Mouse (Mus musculus) intestine, postnatal 0 days (tissue): ENCODE results near the gene Rfesd. TPM values are rescaled to one million over a fixed set of nuclear protein-coding genes. Genes with fewer than 3 reads are reported as not detected.

Experiments
- ATAC-seq: fragments of 200-750 bp; cut with Nextera tagmentation; 2 replicates; pipeline ENCODE4 v1.8.0; 2017; ENCODE audit warnings: mild to moderate bottlenecking, moderate TSS enrichment, moderate library complexity
- H3K27ac ChIP-seq: fragments of 300-500 bp; sonication (generic); 2 replicates; pipeline ENCODE4 v1.5.1; 2014; ENCODE audit warnings: mild to moderate bottlenecking, low read depth, low read length, moderate library complexity
- H3K27me3 ChIP-seq: fragments of 300-500 bp; sonication (generic); replicated peaks from 2 replicates; pipeline ENCODE4 v1.6.1; 2014; ENCODE audit warnings: low read length, mixed read lengths; ENCODE audit not compliant: control insufficient read depth, insufficient read depth
- H3K36me3 ChIP-seq: fragments of 300-500 bp; sonication (generic); 2 replicates; pipeline ENCODE4 v1.6.1; 2014; ENCODE audit warnings: mild to moderate bottlenecking, moderate library complexity; ENCODE audit not compliant: control insufficient read depth, insufficient read depth
- H3K4me1 ChIP-seq: fragments of 300-500 bp; sonication (generic); replicated peaks from 2 replicates; pipeline ENCODE4 v1.6.1; 2014; ENCODE audit warnings: antibody characterized with exemption, low read length, mixed read lengths; ENCODE audit not compliant: control insufficient read depth, insufficient read depth
- H3K4me2 ChIP-seq: fragments of 300-500 bp; sonication (generic); replicated peaks from 2 replicates; pipeline ENCODE4 v1.6.1; 2014; ENCODE audit warnings: low read depth, mild to moderate bottlenecking, moderate library complexity
- H3K4me3 ChIP-seq: fragments of 300-500 bp; sonication (generic); 2 replicates; pipeline ENCODE4 v1.5.1; 2014; ENCODE audit warnings: low read depth, low read length
- H3K9ac ChIP-seq: fragments of 300-500 bp; sonication (generic); 2 replicates; pipeline ENCODE4 v1.6.1; 2014; ENCODE audit warnings: mild to moderate bottlenecking, low read depth, low read length
- H3K9me3 ChIP-seq: fragments of 300-500 bp; sonication (generic); 2 replicates; pipeline ENCODE4 v1.6.1; 2016; ENCODE audit warnings: mixed run types; ENCODE audit not compliant: control insufficient read depth
- CTCF ChIP-seq: sonication (generic); IDR thresholded peaks from 2 replicates; pipeline ENCODE4 v1.5.1; 2016; ENCODE audit warnings: low read depth, mild to moderate bottlenecking, control low read depth, antibody characterized with exemption, moderate library complexity
- WGBS: fragments of 180-500 bp; shearing (Covaris S2); extraction: QIAGEN DNeasy Blood & Tissue Kit; methylation state at CpG from one replicate; pipeline ENCODE4 v1.1.7; 2014; 5-methylcytosine and 5-hydroxymethylcytosine counted together
- polyA plus RNA-seq: library from polyadenylated mRNA; unstranded; fragments of >200 nt; fragmentation: Nextera tagmentation; extraction: Ambion mirVana; gene quantifications from 2 replicates; pipeline ENCODE4 v1.2.1, GENCODE M21; 2015

The Rfesd gene
- polyA plus RNA-seq: 16.6 and 16.7 TPM in 2 replicates

DNA sequence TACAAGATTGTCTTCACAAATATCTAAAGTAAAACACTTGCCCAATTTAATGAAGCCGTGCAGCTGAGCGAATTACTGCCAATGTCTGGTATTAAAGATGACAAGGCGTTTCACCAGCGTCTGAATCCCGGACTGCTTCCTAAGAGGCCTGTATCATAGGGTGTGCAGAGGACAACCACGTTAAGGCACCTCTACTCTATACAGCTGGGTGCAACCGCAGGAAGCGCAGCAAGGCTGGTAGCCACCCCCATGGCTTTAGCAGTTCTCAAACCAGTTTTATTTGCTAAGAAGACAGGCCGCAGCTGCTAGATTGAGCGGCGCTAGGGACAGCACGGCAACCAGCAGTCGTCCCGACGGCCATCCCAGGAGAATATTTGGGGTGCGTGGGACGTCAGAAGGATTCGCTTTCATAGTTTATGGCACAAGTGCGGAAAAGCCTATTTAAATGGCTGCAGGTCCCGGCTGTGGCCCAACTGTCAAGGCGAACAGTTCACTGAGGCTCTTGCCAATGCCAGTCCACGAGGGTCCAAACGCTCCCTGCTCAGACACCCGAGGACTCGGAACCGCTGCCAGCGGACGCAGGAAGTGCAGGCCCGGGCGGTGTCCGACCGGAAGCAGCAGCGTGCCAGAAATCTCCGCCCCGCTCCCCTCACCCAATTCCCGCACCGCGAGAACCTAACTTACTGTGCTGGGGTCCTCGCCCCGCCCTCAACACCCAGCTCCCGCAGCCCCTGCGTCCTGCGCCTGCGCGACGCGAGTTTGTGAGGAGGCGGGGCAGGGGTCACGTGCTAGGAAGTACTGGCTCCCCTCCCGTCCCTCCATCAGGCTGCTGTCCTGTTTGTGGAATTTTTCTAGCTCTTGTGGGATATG, at the start of gene Rfesd:
Gene Rfesd (minus strand): TSS at position 746 of the 870 bp plus-strand sequence.
- under 1% methylated on average over 50 of the region's 50 CpGs for WGBS
- Histone ChIP-seq H3K36me3 (no peaks in the 10 kb centered on the region), H3K9ac (peak within 1 kb of the TSS; percentile 87), H3K27me3 (no peaks in the 10 kb centered on the region), H3K4me2 (peak within 1 kb of the TSS; percentile 70), H3K27ac (peak within 1 kb of the TSS; percentile 95), H3K4me1 (no peaks in the 10 kb centered on the region), H3K4me3 (peak within 1 kb of the TSS; percentile 75), H3K9me3 (no peaks in the 10 kb centered on the region)
- peak; percentile 100 for ATAC-seq
- TF ChIP-seq CTCF: no peak

DNA sequence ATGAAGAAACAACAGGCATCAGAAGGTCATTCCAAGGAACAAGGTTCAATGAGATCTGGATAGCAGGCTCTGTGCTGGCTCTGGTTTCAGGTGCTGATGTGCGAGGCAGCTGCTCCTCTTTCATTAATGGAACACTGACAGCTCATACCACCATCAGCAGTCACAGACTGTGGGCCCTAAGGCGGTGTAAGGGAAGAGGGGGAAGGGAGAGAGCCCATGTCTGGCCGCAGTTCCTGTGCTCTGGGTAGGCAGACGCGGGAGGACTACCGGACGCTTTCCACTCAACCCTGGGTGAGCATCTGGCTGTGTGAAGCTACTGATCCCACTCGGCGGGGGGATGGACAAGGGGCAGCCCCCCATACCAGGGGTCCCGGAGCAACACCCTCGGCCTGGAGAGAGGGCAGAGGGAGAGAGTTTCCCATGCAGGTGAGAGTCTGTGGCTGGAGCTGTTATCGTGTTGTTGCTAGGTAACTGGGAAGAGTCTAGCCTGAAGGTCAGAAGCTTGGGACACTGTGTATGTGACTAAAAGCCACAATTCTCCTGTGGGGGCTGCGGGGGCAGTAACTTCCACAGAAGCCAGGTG, 45.9 kb upstream of the Rfesd start:
- Histone ChIP-seq H3K4me2 (no peak overlapping the region), H3K4me3 (no peak overlapping the region), H3K9ac (no peak overlapping the region), H3K9me3 (no peaks in the 10 kb centered on the region), H3K27me3 (no peaks in the 10 kb centered on the region), H3K4me1 (no peaks in the 10 kb centered on the region), H3K36me3 (peaks cover 8% of the 10 kb centered on the region), H3K27ac (no peak overlapping the region)
- ATAC-seq: peak; percentile 22; the same call in 1 of the 2 replicates
- 88% methylated on average over 13 of the region's 13 CpGs for WGBS
- no peak for TF ChIP-seq CTCF

DNA sequence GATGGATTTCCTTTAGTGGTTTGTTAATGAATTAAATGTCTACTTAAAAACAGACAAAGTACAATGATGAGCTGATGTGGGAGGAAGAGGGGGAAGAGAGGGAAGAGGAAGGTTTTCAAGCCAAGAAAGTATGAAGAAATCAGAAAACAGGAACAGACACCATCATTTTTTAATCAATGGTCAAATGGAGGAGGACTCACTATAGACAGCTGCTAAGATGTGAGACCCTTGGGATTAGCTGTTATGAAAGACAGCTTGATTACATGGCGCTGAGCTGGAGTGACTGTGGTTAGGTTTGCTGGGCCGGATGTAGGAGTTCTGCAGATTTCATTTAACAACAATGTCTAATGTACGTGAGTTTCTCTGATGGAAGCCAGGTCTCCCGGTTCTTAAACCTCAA, 45.0 kb upstream of the Rfesd start:
- TF ChIP-seq CTCF: no peak
- 91% methylated on average over 4 of the region's 4 CpGs for WGBS

DNA sequence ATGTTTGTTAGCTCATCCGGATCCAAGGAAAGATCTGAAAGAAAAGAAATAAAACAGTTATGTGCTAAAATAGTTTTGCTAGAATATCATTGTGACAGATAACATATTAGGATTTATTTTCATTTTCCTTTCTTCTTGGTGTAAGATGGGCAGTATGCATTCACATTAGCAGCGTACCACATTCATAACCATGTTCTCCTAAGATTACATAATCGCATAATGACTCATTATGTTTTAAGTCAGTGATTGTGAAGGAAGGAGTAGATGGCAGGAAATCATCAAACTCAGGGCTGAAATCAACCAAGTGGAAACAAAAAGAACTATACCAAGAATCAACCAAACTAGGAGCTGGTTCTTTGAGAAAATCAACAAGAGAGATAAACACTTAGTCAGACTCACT, 44.0 kb upstream of the Rfesd start:
- Histone ChIP-seq H3K27me3 (no peaks in the 10 kb centered on the region), H3K4me1 (no peaks in the 10 kb centered on the region), H3K27ac (no peak overlapping the region), H3K4me3 (no peak overlapping the region), H3K36me3 (peaks cover 8% of the 10 kb centered on the region), H3K9me3 (no peaks in the 10 kb centered on the region), H3K9ac (no peak overlapping the region), H3K4me2 (no peak overlapping the region)
- WGBS: 94% methylated on average over 3 of the region's 3 CpGs
- no peak for ATAC-seq
- TF ChIP-seq CTCF: no peak

More for the DNA sequence above, 45.0 kb upstream of the Rfesd start:
- no peaks in the 10 kb centered on the region for H3K4me1 ChIP-seq
- H3K9me3 ChIP-seq: no peaks in the 10 kb centered on the region
- H3K27me3 ChIP-seq: no peaks in the 10 kb centered on the region
- no peak overlapping the region for H3K4me2 ChIP-seq
- no peak overlapping the region for H3K9ac ChIP-seq
- H3K36me3 ChIP-seq: peaks cover 8% of the 10 kb centered on the region
- H3K27ac ChIP-seq: no peak overlapping the region
- ATAC-seq: no peak
- H3K4me3 ChIP-seq: no peak overlapping the region

DNA sequence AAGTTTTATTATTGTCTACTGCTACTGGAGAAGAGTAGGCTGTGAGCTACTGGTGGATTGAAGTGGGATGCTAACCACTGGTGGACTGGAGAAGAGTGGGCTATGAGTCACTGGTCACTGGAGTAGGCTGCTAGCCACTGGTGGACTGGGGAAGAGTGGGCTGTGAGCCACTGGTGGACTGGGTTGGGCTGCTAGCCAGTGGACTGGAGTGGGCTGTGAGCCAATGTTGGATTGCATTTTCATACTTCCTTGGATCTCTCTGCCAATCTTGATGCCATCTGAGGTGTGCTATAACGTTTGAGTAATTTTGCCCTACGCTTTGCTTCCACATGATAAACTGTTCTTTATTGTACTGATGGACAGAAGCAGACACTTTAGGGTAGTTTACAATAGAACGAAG, 43.6 kb upstream of the Rfesd start:
- peaks cover 8% of the 10 kb centered on the region for H3K36me3 ChIP-seq
- TF ChIP-seq CTCF: no peak
- no peak overlapping the region for H3K4me3 ChIP-seq
- H3K9ac ChIP-seq: no peak overlapping the region
- H3K9me3 ChIP-seq: no peaks in the 10 kb centered on the region
- no peak for ATAC-seq
- no peaks in the 10 kb centered on the region for H3K27me3 ChIP-seq
- no peak overlapping the region for H3K4me2 ChIP-seq
- H3K4me1 ChIP-seq: no peaks in the 10 kb centered on the region
- 86% methylated on average over 3 of the region's 3 CpGs for WGBS
- no peak overlapping the region for H3K27ac ChIP-seq

DNA sequence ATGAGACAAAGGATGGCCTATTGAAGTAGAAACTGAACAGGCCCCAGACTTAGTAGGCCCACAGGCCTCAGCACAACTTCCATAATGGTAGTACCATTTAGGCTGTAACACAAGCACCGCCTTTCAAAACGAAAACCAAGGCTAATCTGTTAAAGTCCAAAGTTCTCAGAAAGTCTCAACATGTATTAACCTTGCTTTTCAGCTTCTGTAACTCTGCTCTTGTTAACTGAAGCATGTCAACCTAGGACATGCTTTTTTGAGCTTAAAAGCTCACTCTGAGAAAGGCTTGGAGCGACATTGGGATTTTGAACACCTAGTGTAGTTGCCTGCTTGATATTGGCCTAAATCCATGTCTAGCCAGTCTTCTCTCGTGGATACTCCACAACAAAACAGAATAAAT, 41.1 kb upstream of the Rfesd start:
- no peak overlapping the region for H3K9ac ChIP-seq
- H3K4me2 ChIP-seq: no peak overlapping the region
- H3K4me3 ChIP-seq: no peak overlapping the region
- no peak for ATAC-seq
- H3K4me1 ChIP-seq: peaks cover 6% of the 10 kb centered on the region; the same call in 1 of the 2 replicates
- no peak overlapping the region for H3K27ac ChIP-seq
- H3K9me3 ChIP-seq: no peaks in the 10 kb centered on the region
- TF ChIP-seq CTCF: no peak
- peaks cover 4% of the 10 kb centered on the region; the same call in 1 of the 2 replicates for H3K36me3 ChIP-seq
- peaks cover 21% of the 10 kb centered on the region for H3K27me3 ChIP-seq
- WGBS: 71% methylated on average over 4 of the region's 4 CpGs
